Mouse (Mus musculus) neural tube, embryonic 11.5 days (tissue): ENCODE measurements around the gene Trim25. TPM values are rescaled to one million over a fixed set of nuclear protein-coding genes. Genes with fewer than 3 reads are reported as not detected.
A peak's percentile ranks its signal among the peaks of the same experiment; 100 is the strongest.

ENCODE experiments used
- ATAC-seq: fragments of 200-750 bp; cut with Nextera tagmentation; 2 replicates; pipeline ENCODE4 v1.8.0; 2017; ENCODE audit warnings: moderate number of reproducible peaks, mild to moderate bottlenecking, moderate TSS enrichment, moderate library complexity; ENCODE audit not compliant: insufficient read depth, low FRiP score, low TSS enrichment
- DNase-seq: peaks from one replicate; pipeline ENCODE4 v3.0.0-alpha.2; 2015; ENCODE audit warnings: low spot score
- H3K27ac ChIP-seq: fragments of 300-500 bp; sonication (generic); 2 replicates; pipeline ENCODE4 v1.5.1; 2014; ENCODE audit warnings: low read depth, mild to moderate bottlenecking, low read length
- H3K27me3 ChIP-seq: fragments of 300-500 bp; sonication (generic); 2 replicates; pipeline ENCODE4 v1.6.1; 2014; ENCODE audit warnings: mild to moderate bottlenecking, low read length, mixed read lengths; ENCODE audit not compliant: control insufficient read depth, insufficient read depth
- H3K36me3 ChIP-seq: fragments of 300-500 bp; sonication (generic); 2 replicates; pipeline ENCODE4 v1.6.1; 2014; ENCODE audit warnings: mild to moderate bottlenecking, low read length, moderate library complexity, mixed read lengths; ENCODE audit not compliant: control insufficient read depth, insufficient read depth
- H3K4me1 ChIP-seq: fragments of 300-500 bp; sonication (generic); 2 replicates; pipeline ENCODE4 v1.6.1; 2014; ENCODE audit warnings: low read length, mixed read lengths; ENCODE audit not compliant: control insufficient read depth, insufficient read depth
- H3K4me2 ChIP-seq: fragments of 300-500 bp; sonication (generic); 2 replicates; pipeline ENCODE4 v1.6.1; 2014; ENCODE audit warnings: low read depth, mild to moderate bottlenecking, moderate library complexity
- H3K4me3 ChIP-seq: fragments of 300-500 bp; sonication (generic); 2 replicates; pipeline ENCODE4 v1.5.1; 2014; ENCODE audit warnings: low read depth, low read length
- H3K9ac ChIP-seq: fragments of 300-500 bp; sonication (generic); 2 replicates; pipeline ENCODE4 v1.6.1; 2014; ENCODE audit warnings: mild to moderate bottlenecking, low read length
- H3K9me3 ChIP-seq: fragments of 300-500 bp; sonication (generic); 2 replicates; pipeline ENCODE4 v1.6.1; 2016; ENCODE audit warnings: low read length; ENCODE audit not compliant: control insufficient read depth
- WGBS: fragments of 180-500 bp; shearing (Covaris S2); extraction: QIAGEN DNeasy Blood & Tissue Kit; methylation state at CpG from one replicate; pipeline ENCODE4 v1.1.7; 2014; 5-methylcytosine and 5-hydroxymethylcytosine counted together
- polyA plus RNA-seq: library from polyadenylated mRNA; unstranded; fragments of >200 nt; fragmentation: Nextera tagmentation; extraction: Ambion mirVana; gene quantifications from 2 replicates; pipeline ENCODE4 v1.2.1, GENCODE M21; 2014

Trim25 gene
- polyA plus RNA-seq, 1 experiment from 2014 or later: 2.5 TPM

DNA sequence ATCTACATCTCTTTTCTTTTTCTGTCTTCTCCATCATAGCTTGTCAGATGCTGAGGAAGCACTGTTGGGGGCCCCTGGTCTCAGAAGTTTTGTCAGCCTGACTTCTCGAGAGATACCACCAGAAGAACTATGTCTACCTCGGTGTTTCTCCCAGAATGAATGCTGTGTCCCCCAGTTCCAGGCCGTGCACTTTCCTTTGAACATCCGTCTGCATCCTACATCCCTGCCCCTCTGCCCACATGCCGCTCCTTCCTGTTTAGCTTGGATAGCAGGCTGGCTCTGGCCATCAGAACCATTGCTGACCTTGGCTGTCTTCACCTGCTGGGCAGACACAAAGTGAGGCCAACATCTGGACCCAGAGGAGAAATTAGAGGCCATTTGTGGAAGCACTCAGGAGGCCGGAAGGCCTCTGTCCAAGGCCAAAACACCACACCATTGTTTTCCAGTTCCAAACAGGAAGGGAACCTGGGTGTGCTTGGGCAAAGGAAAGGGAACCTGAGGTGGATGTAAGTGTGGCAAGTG is 68.2 kb downstream of the Trim25 start:
- DNase-seq (no peak), ATAC-seq (no peak)
- H3K9ac ChIP-seq: no peak overlapping the region
- 59% methylated on average over 6 of the region's 6 CpGs for whole genome bisulfite sequencing
- no peak overlapping the region for H3K4me3 ChIP-seq
- no peaks in the 10 kb centered on the region for H3K9me3 ChIP-seq
- H3K27ac ChIP-seq: no peak overlapping the region
- H3K4me2 ChIP-seq: no peak overlapping the region
- no peaks in the 10 kb centered on the region for H3K4me1 ChIP-seq
- no peaks in the 10 kb centered on the region for H3K27me3 ChIP-seq
- H3K36me3 ChIP-seq: no peaks in the 10 kb centered on the region

DNA sequence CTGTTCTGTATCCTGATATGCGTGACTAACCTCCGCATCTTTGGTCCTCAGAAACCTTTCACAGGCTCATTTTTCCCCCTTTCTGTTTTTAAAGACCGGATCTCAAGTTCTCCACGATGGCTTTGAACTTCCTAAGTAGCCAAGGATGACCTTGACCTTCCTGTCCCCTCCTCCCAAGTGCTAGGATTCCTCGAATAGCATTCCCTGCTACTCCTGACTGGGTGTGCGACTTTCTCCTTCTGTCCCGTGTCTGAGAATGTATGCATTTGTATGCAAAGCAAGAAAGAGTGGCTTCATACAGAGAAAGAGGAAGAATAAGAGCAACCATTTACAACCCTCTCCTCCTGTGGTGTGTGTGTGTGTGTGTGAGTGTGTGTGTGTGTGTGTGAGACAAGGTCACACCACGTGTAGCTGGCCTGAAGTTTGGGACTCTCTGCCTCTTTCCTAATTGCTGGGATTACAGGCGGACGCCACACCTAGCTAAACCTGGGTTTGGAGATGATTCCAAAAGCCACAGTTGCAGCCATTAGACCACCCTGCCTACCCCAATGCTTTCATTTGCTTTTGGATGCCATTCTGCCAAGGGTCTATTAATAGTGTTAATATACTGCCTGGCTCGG is 68.8 kb downstream of the Trim25 start:
- no peak overlapping the region for H3K4me3 ChIP-seq
- no peak overlapping the region for H3K27ac ChIP-seq
- WGBS: 67% methylated on average over 11 of the region's 11 CpGs
- no peaks in the 10 kb centered on the region for H3K9me3 ChIP-seq
- H3K36me3 ChIP-seq: no peaks in the 10 kb centered on the region
- ATAC-seq: no peak
- no peak overlapping the region for H3K9ac ChIP-seq
- H3K4me1 ChIP-seq: no peaks in the 10 kb centered on the region
- DNase-seq: no peak
- H3K27me3 ChIP-seq: no peaks in the 10 kb centered on the region
- H3K4me2 ChIP-seq: no peak overlapping the region

DNA sequence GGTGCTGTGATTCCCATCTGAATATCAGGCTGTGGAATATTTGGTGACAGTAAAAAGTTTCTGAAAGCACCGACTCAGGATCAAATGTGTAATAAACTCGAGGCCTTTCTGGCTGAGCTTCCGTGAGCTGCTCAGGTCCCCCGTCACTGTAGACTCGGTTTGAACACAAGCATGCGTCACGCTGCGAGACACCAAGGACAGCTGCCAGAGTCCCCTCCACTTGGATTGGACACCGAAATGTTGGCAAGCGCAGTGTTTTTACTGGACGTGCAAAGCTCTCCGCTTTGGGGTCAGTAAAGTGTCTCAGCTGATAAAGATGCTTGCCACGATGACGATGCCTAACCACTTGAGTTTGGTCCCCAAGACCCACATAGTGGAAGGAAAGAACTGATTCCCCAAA is 69.5 kb downstream of the Trim25 start:
- no peak for ATAC-seq
- Histone ChIP-seq H3K4me1 (no peaks in the 10 kb centered on the region), H3K27me3 (no peaks in the 10 kb centered on the region), H3K27ac (no peak overlapping the region), H3K4me3 (no peak overlapping the region), H3K9me3 (no peaks in the 10 kb centered on the region), H3K36me3 (no peaks in the 10 kb centered on the region), H3K4me2 (no peak overlapping the region), H3K9ac (no peak overlapping the region)
- no peak for DNase-seq
- 94% methylated on average over 14 of the region's 14 CpGs for WGBS

DNA sequence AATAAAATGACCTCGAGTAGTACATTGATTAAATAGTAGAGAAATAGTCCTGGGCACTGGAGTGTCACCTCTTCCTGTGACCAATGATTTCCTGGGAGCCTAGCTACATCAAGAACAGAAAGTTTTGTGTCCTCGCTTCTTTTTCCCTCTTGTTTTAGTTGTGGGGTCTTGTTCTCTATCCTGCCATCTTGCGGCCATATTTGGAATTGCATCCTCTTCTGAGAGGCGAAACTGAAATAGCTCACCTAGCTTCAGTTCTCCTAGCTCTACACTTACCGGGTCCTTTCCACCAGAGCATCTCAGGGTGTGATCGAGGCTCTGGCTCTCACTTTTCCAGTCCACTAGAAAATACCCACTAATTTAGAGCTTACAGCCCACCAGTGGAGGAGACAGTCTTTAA is 70.1 kb downstream of the Trim25 start:
- ATAC-seq (no peak), DNase-seq (peak; percentile 65)
- H3K4me1 ChIP-seq: no peaks in the 10 kb centered on the region
- H3K4me3 ChIP-seq: no peak overlapping the region
- no peaks in the 10 kb centered on the region for H3K27me3 ChIP-seq
- H3K9ac ChIP-seq: no peak overlapping the region
- H3K27ac ChIP-seq: no peak overlapping the region
- WGBS: 30% methylated on average over 6 of the region's 6 CpGs
- H3K4me2 ChIP-seq: no peak overlapping the region
- no peaks in the 10 kb centered on the region for H3K36me3 ChIP-seq
- no peaks in the 10 kb centered on the region for H3K9me3 ChIP-seq

Other genes starting within 250 kb of the Trim25 start
- gene Akap1, start 134.8 kb upstream of the Trim25 start, polyA plus RNA-seq: 18.0 and 19.5 TPM in 2 replicates
- gene Scpep1, start 43.9 kb upstream of the Trim25 start, polyA plus RNA-seq: 55.3 and 57.7 TPM in 2 replicates
- not detected in 2 replicates for gene Elobl, start 32.4 kb upstream of the Trim25 start, polyA plus RNA-seq
- gene Coil, start 29.1 kb upstream of the Trim25 start, polyA plus RNA-seq: 21.3 and 22.7 TPM in 2 replicates
- gene Dgke, start 67.5 kb downstream of the Trim25 start, polyA plus RNA-seq: 6.6 and 6.9 TPM in 2 replicates
- gene Gm525, start 74.5 kb downstream of the Trim25 start, polyA plus RNA-seq: not detected in 2 replicates